Mouse (Mus musculus) CD8-positive naive resting alpha-beta T cell, adult 57 days (primary cell): ENCODE results near the gene Fgfr2. TPM values are rescaled to one million over a fixed set of nuclear protein-coding genes. Genes with fewer than 3 reads are reported as not detected.

Experiments used
- total RNA-seq: library from RNA; stranded (reverse); gene quantifications from one replicate; pipeline ENCODE4 v1.2.4, GENCODE M21; 2023

Fgfr2 gene
- total RNA-seq, 1 experiment from 2014 or later = not detected

Other genes with a start within 250 kb of the Fgfr2 start
- gene Zranb1, start 192.2 kb downstream of the Fgfr2 start, total RNA-seq = 32.7 TPM
- gene Ctbp2, start 1.0 kb upstream of the Fgfr2 start, total RNA-seq = 1.2 TPM